Mouse (Mus musculus) neural tube, embryonic 12.5 days (tissue): ENCODE data around the gene Slit1. TPM values are rescaled to one million over a fixed set of nuclear protein-coding genes. Genes with fewer than 3 reads are reported as not detected.

Source experiments
- ATAC-seq: fragments of 200-750 bp; cut with Nextera tagmentation; 2 replicates; pipeline ENCODE4 v1.8.0; 2017; ENCODE audit warnings: low read depth, mild to moderate bottlenecking, moderate TSS enrichment, moderate library complexity; ENCODE audit not compliant: low FRiP score
- H3K27ac ChIP-seq: fragments of 300-500 bp; sonication (generic); 2 replicates; pipeline ENCODE4 v1.5.1; 2016
- H3K27me3 ChIP-seq: fragments of 300-500 bp; sonication (generic); replicated peaks from 2 replicates; pipeline ENCODE4 v1.6.1; 2016; ENCODE audit warnings: mild to moderate bottlenecking
- H3K36me3 ChIP-seq: fragments of 300-500 bp; sonication (generic); 2 replicates; pipeline ENCODE4 v1.6.1; 2016; ENCODE audit warnings: mild to moderate bottlenecking
- H3K4me1 ChIP-seq: fragments of 300-500 bp; sonication (generic); 2 replicates; pipeline ENCODE4 v1.6.1; 2016
- H3K4me2 ChIP-seq: fragments of 300-500 bp; sonication (generic); replicated peaks from 2 replicates; pipeline ENCODE4 v1.6.1; 2016; ENCODE audit warnings: mild to moderate bottlenecking
- H3K4me3 ChIP-seq: fragments of 300-500 bp; sonication (generic); 2 replicates; pipeline ENCODE4 v1.5.1; 2016
- H3K9ac ChIP-seq: fragments of 300-500 bp; sonication (generic); 2 replicates; pipeline ENCODE4 v1.6.1; 2016; ENCODE audit warnings: mild to moderate bottlenecking
- H3K9me3 ChIP-seq: fragments of 300-500 bp; sonication (generic); 2 replicates; pipeline ENCODE4 v1.6.1; 2016; ENCODE audit warnings: mild to moderate bottlenecking
- WGBS: fragments of 180-500 bp; shearing (Covaris S2); methylation state at CpG from one replicate; pipeline ENCODE4 v1.1.7; 2016; 5-methylcytosine and 5-hydroxymethylcytosine counted together
- polyA plus RNA-seq: library from polyadenylated mRNA; unstranded; fragments of >200 nt; fragmentation: Nextera tagmentation; extraction: Ambion mirVana; gene quantifications from 2 replicates; pipeline ENCODE4 v1.2.1, GENCODE M21; 2016

The Slit1 gene
- polyA plus RNA-seq, 1 experiment from 2014 or later = 26.2 TPM

- Histone ChIP-seq H3K4me1 (peaks cover 32% of the 10 kb centered on the region), H3K27ac (no peak overlapping the region), H3K36me3 (no peaks in the 10 kb centered on the region), H3K4me3 (no peak overlapping the region), H3K9ac (no peak overlapping the region), H3K27me3 (no peaks in the 10 kb centered on the region), H3K9me3 (no peaks in the 10 kb centered on the region), H3K4me2 (no peak overlapping the region)
- no peak for ATAC-seq
- 81% methylated on average over 1 of the region's 1 CpGs for WGBS
These were observed 59.5 kb downstream of the Slit1 start for GRCm38 (mm10) chr19:41683951-41684350.

GRCm38 (mm10) chr19:41680267-41680666, 63.2 kb downstream of the Slit1 start:
- Histone ChIP-seq H3K9ac (no peak overlapping the region), H3K4me1 (peaks cover 35% of the 10 kb centered on the region), H3K9me3 (no peaks in the 10 kb centered on the region), H3K4me3 (no peak overlapping the region), H3K27me3 (peaks cover 4% of the 10 kb centered on the region), H3K4me2 (no peak overlapping the region), H3K27ac (no peak overlapping the region), H3K36me3 (no peaks in the 10 kb centered on the region)
- ATAC-seq = no peak
- WGBS = 83% methylated on average over 1 of the region's 1 CpGs

- no peak overlapping the region for H3K4me3 ChIP-seq
- peak overlapping the region; percentile 28 for H3K4me2 ChIP-seq
- H3K9me3 ChIP-seq = no peaks in the 10 kb centered on the region
- WGBS = 16% methylated on average over 15 of the region's 15 CpGs
- no peak overlapping the region for H3K27ac ChIP-seq
- no peaks in the 10 kb centered on the region for H3K36me3 ChIP-seq
- ATAC-seq = no peak
- H3K27me3 ChIP-seq = peaks cover 4% of the 10 kb centered on the region
- 0 out of 2 replicates have a peak overlapping the region, but pooled peaks have one; percentile 17 for H3K9ac ChIP-seq
- peaks cover 35% of the 10 kb centered on the region for H3K4me1 ChIP-seq
These were observed 64.4 kb downstream of the Slit1 start for GRCm38 (mm10) chr19:41679028-41679427.

GRCm38 (mm10) chr19:41677575-41677974, 65.9 kb downstream of the Slit1 start:
- no peaks in the 10 kb centered on the region for H3K9me3 ChIP-seq
- no peak overlapping the region for H3K4me2 ChIP-seq
- WGBS = 62% methylated on average over 4 of the region's 4 CpGs
- H3K27ac ChIP-seq = no peak overlapping the region
- ATAC-seq = no peak
- no peaks in the 10 kb centered on the region for H3K36me3 ChIP-seq
- peaks cover 43% of the 10 kb centered on the region for H3K4me1 ChIP-seq
- H3K9ac ChIP-seq = no peak overlapping the region
- no peak overlapping the region for H3K4me3 ChIP-seq
- H3K27me3 ChIP-seq = peaks cover 4% of the 10 kb centered on the region

- H3K4me1 ChIP-seq = peaks cover 63% of the 10 kb centered on the region
- H3K36me3 ChIP-seq = no peaks in the 10 kb centered on the region
- H3K4me2 ChIP-seq = 0 out of 2 replicates have a peak overlapping the region, but pooled peaks have one; percentile 7
- WGBS = 33% methylated on average over 8 of the region's 8 CpGs
- peak overlapping the region; percentile 15; the same call in 1 of the 2 replicates for H3K27ac ChIP-seq
- no peak overlapping the region for H3K4me3 ChIP-seq
- H3K9me3 ChIP-seq = no peaks in the 10 kb centered on the region
- no peak overlapping the region for H3K9ac ChIP-seq
- ATAC-seq = peak; percentile 27; the same call in 1 of the 2 replicates
- H3K27me3 ChIP-seq = peaks cover 4% of the 10 kb centered on the region
These were observed 67.9 kb downstream of the Slit1 start for GRCm38 (mm10) chr19:41675583-41675982.

- no peak for ATAC-seq
- Histone ChIP-seq H3K9me3 (no peaks in the 10 kb centered on the region), H3K4me2 (no peak overlapping the region), H3K27ac (no peak overlapping the region), H3K9ac (no peak overlapping the region), H3K4me3 (no peak overlapping the region), H3K4me1 (peaks cover 70% of the 10 kb centered on the region), H3K27me3 (peaks cover 4% of the 10 kb centered on the region), H3K36me3 (no peaks in the 10 kb centered on the region)
- WGBS = 77% methylated on average over 4 of the region's 4 CpGs
These were observed 69.1 kb downstream of the Slit1 start for GRCm38 (mm10) chr19:41674366-41674765.

GRCm38 (mm10) chr19:41672836-41673235, 70.6 kb downstream of the Slit1 start:
- no peak overlapping the region for H3K4me2 ChIP-seq
- ATAC-seq = no peak
- no peaks in the 10 kb centered on the region for H3K36me3 ChIP-seq
- no peak overlapping the region for H3K9ac ChIP-seq
- H3K27ac ChIP-seq = no peak overlapping the region
- peaks cover 76% of the 10 kb centered on the region for H3K4me1 ChIP-seq
- 38% methylated on average over 4 of the region's 4 CpGs for WGBS
- H3K4me3 ChIP-seq = no peak overlapping the region
- no peaks in the 10 kb centered on the region for H3K9me3 ChIP-seq
- H3K27me3 ChIP-seq = peaks cover 11% of the 10 kb centered on the region

DNA sequence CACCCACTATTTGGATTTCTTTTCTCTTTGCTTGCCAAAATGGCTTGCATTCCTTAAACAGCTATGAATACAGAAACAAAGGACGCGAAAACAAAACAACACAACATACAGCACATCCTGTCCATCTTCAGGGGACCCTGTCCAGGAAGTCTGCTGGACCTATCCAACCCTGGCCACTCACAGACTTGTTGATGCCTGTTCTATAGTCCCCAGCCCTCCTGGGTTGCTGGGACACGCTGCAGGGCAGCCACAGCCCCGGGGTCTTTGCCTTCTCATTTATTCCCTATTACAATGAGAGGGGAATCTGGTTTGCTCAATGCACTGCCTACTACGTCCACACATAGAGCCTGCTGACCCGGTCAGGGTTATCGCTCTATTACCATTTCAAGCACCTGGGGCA, 72.5 kb downstream of the Slit1 start:
- no peaks in the 10 kb centered on the region for H3K9me3 ChIP-seq
- H3K27me3 ChIP-seq = peaks cover 8% of the 10 kb centered on the region; the same call in 1 of the 2 replicates
- 25% methylated on average over 7 of the region's 7 CpGs for WGBS
- H3K9ac ChIP-seq = no peak overlapping the region
- no peaks in the 10 kb centered on the region for H3K36me3 ChIP-seq
- no peak for ATAC-seq
- H3K4me3 ChIP-seq = no peak overlapping the region
- no peak overlapping the region for H3K4me2 ChIP-seq
- peaks cover 64% of the 10 kb centered on the region for H3K4me1 ChIP-seq
- H3K27ac ChIP-seq = no peak overlapping the region

DNA sequence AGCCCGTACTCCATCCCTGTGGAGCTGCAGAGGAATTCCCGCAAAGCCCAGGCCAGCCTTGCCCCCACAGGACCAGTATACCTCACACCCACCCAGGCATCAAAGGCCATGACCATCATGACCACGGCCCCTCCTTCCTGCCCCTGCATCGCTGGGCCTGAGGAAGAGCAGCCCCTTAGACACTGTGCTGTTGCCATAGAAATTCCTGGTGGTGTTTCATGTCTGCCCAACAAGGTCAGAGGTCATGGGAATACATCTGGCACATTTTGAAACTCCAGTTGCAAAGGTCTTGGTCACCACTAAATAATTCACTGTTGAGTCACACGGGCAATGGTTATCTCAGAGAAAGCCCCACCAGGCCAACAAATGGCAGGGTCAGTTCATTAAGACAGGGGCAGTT, 73.0 kb downstream of the Slit1 start:
- H3K27ac ChIP-seq = peak overlapping the region; percentile 62; the same call in 1 of the 2 replicates
- no peak overlapping the region for H3K4me3 ChIP-seq
- H3K27me3 ChIP-seq = peaks cover 13% of the 10 kb centered on the region
- no peak for ATAC-seq
- H3K4me1 ChIP-seq = peaks cover 62% of the 10 kb centered on the region
- no peaks in the 10 kb centered on the region for H3K9me3 ChIP-seq
- H3K36me3 ChIP-seq = no peaks in the 10 kb centered on the region
- no peak overlapping the region for H3K9ac ChIP-seq
- 9% methylated on average over 5 of the region's 5 CpGs for WGBS
- H3K4me2 ChIP-seq = peak overlapping the region; percentile 34; the same call in 1 of the 2 replicates

DNA sequence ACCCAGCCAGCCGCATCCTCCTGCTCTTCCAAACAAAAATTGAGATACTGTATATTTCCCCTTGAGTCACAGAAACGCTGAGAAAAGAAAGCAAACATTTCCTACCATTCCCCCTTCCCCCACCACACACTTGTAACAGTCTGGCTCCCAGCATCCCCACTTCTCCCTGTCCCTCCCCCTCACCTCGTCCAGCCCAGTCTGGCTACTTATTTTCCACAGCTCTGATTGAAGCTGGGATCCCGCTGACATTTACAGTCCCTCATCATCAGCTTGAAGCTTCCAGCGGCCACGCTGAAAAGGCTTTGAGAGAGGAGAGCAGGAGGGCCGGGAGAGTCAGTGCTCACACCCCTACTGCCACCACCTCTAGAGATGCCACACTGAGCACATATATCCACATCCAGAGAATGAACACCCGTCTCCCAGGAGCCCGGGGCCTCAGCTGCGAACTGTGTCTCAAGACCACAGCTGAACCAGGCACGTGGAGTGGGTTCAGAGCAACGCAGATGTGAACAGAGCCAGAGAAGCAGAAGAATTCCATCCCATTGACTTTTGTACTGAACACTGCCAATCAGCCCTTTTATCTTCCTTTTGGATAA, 73.6 kb downstream of the Slit1 start:
- H3K9ac ChIP-seq = 0 out of 2 replicates have a peak overlapping the region, but pooled peaks have one; percentile 13
- H3K4me2 ChIP-seq = peak overlapping the region; percentile 34
- H3K27me3 ChIP-seq = peaks cover 18% of the 10 kb centered on the region

GRCm38 (mm10) chr19:41667591-41667990, 75.9 kb downstream of the Slit1 start:
- 64% methylated on average over 6 of the region's 6 CpGs for WGBS

More for the DNA sequence above, 73.6 kb downstream of the Slit1 start:
- no peaks in the 10 kb centered on the region for H3K36me3 ChIP-seq
- peaks cover 62% of the 10 kb centered on the region for H3K4me1 ChIP-seq
- ATAC-seq = peak; percentile 35; the same call in 1 of the 2 replicates
- H3K9me3 ChIP-seq = no peaks in the 10 kb centered on the region
- peak overlapping the region; percentile 53; the same call in 1 of the 2 replicates for H3K27ac ChIP-seq
- H3K4me3 ChIP-seq = no peak overlapping the region
- WGBS = 6% methylated on average over 12 of the region's 12 CpGs

DNA sequence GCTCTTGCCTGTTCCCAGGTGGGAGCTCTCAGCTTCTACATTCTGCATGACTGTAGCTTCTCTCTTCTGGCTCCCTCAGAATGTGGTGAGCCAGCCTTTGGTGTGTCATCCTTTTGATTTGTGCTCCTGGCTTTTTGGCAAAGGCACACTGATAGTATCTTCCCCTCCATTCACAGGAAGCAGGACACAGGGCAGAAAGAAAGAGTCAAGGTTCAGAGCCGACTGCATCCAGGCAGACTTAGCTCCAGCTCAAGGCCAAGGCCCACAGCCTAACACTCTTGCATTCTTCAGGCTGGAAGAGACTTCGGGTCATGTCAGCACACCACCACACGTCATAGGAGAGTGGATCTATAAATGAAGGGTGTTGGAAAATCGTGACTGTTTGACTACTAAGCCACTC, 77.5 kb downstream of the Slit1 start:
- peaks cover 27% of the 10 kb centered on the region for H3K27me3 ChIP-seq
- WGBS = 74% methylated on average over 4 of the region's 4 CpGs

More at GRCm38 (mm10) chr19:41667591-41667990, 75.9 kb downstream of the Slit1 start:
- no peaks in the 10 kb centered on the region for H3K36me3 ChIP-seq
- no peak overlapping the region for H3K9ac ChIP-seq
- peaks cover 27% of the 10 kb centered on the region for H3K27me3 ChIP-seq
- no peak overlapping the region for H3K4me2 ChIP-seq
- peaks cover 75% of the 10 kb centered on the region for H3K4me1 ChIP-seq
- no peak overlapping the region for H3K4me3 ChIP-seq
- no peak overlapping the region for H3K27ac ChIP-seq
- no peak for ATAC-seq
- no peaks in the 10 kb centered on the region for H3K9me3 ChIP-seq

More for the DNA sequence above, 77.5 kb downstream of the Slit1 start:
- Histone ChIP-seq H3K36me3 (no peaks in the 10 kb centered on the region), H3K9ac (no peak overlapping the region), H3K9me3 (no peaks in the 10 kb centered on the region), H3K4me1 (peaks cover 64% of the 10 kb centered on the region), H3K27ac (no peak overlapping the region), H3K4me2 (no peak overlapping the region), H3K4me3 (no peak overlapping the region)
- no peak for ATAC-seq
